Mouse (Mus musculus): Measurements from ENCODE around the gene Fam69a. TPM values are rescaled to one million over a fixed set of nuclear protein-coding genes. Genes with fewer than 3 reads are reported as not detected.
"Not testable (repeated sequence)": the region's sequence is repeated elsewhere in the genome, so short reads cannot be mapped to it uniquely, and the experiment has no call there.

The Fam69a gene
- total RNA-seq, 2 experiments from 2014 or later, result 11.7 to 12.5 TPM

DNA sequence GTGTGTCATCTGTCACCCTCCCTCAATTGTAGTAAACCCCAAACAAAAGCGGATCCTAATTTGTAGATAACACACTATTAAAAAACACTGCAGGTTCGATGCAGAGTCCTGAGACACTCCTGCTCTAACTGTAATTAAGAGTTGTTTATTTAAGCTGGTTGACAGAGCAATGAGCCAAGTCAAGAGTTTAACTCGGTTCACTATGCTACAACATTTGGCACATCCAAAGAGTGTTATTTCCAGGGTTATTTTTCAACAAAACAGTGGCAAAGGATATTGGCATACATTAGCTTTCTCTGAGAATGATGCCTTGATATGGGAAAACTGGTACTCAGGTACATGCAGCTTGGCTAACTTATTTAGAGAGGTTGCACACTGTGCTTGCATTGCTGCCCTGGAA, 4.9 kb downstream of the Fam69a start:
- DNase-seq, result no peak

- DNase-seq, result no peak
Observed at GRCm38 (mm10) chr5:107979901-107980300, 7.0 kb downstream of the Fam69a start.

DNA sequence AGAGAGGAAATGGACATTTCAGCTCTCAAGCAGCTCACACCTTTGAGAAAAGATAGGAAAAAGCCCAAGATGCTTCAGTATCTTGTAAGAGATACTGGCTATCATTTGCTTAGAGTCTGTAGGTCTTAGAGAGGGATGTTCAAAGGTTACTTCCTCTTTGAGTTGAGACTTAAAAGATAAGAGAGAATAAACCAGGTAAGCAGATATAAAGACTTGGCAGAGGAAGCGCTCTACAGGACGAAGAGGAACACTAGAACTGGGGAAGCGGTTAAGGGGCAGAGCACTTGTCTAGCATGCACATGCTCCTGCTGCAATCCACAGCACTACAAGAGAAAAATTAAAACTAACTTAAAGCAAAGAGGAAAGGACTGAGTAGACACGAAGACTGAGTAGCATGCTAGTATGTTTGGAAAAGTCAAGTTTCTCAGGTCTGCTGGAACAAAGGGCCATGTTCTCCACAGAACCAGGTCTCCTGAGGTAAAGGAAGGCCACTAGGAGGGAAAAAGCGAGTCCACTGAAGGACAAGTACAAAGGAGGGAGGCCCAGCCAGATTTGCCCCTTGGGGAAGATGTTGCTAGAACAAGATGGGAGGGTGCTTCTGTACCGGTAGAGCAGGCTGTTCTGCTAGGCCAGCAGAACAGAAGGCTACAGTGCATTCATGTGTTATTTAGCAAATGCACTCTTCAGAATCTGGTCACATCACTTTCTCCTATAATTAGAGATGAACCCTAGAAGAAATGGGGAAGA, 8.4 kb downstream of the Fam69a start:
- no peak for DNase-seq

DNA sequence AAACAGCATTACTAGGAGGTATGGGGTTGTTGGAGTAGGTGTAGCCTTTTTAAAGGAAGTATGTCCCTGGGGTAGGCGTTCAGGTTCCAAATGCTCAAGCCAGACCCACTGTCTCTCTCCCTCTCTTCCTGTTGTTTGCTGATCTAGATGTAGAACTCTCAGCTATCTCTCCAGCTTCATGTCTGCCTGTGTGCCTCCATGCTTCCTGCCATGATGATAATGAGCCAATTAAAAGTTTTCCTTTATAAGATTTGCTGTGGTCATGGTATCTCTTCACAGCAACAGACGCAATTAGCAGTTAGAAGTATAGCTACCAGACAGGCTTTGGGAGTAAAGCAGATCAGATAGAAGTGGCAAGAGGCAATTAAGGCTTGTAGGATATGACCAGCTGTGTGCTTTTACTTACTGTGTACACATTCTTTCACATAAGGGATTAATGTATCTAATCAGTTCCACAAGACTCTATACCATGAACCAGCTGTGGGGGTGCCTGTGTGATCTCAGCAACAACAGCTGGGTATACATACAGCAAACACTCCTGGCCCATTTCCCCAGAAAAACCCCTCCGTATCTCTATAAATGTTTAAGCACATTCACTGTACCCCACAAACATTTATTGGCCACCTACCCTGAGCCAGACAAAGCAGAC, 9.1 kb downstream of the Fam69a start:
- DNase-seq, result no peak

GRCm38 (mm10) chr5:107973310-107973709, 13.6 kb downstream of the Fam69a start:
- DNase-seq, result no peak

GRCm38 (mm10) chr5:107972444-107973272, 14.2 kb downstream of the Fam69a start:
- DNase-seq, result no peak

DNA sequence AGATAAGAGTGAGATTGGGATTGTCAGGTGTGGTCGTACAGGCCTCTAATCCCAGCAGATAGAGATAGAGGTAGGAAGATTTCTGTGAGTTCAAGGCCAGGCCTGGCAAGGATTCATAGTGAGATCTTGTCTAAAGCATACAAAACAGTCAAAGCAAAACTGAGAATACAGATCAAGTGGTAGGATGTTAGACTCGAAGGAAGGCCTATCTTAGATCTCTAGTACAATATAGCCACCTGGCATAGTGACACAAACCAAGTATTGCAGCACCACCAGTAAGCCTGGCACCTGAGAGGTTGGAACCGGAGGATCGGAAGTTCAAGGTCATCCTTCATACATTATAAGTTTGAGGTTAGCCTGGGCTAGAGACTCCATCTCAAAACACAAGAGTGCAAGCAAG, 15.8 kb downstream of the Fam69a start:
- DNase-seq, result no peak

GRCm38 (mm10) chr5:107969818-107970217, 17.1 kb downstream of the Fam69a start:
- DNase-seq, result not testable (repeated sequence)

DNA sequence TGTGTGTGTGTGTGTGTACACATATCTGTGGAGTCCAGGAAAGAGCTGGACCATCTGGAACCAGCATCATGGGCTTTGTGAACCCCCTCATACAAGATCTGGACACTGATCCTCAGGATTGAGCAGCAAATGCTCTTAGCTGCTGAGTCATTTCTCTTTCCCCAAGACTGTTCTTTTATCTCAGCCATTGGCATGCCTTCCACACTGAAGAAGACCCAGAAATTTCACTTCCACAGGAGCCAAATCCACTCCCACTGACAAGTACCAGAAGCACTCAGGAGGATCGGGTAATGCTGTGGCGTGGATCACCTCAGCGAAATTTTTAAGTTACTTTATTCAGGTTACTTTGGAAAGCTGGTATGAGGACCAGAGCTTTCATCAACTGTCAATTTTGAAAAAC, 18.8 kb downstream of the Fam69a start:
- no peak for DNase-seq

DNA sequence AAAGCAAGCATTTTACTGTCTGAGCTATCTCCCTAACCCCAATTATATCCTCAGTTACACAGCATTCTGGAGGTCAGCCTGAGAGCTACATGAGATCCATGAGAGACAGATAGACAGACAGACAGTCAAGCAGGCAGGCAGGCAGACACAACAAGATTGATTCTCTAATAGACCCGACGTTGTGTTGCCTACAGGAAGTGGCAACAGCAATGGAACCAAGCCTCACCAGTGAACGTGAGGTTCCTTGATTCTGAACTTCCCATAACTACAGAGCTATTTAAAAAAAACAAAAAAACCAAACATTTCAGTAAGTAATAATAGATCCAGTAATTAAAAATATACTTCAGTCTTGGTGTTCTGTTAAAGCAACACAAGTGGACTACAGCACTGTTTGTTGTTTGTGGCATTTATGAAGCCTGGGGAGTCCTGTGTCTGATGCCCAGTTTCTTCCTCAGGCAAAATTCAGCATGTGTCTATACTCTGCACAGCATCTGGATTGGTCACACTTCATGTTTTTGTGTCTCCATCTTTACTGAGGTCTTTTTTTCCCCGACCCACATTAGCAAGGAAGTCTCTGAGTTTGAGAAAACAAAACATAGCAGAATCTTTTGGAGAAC, 19.9 kb downstream of the Fam69a start:
- DNase-seq, result no peak

- DNase-seq, result no peak
Observed at GRCm38 (mm10) chr5:107966156-107966555, 20.7 kb downstream of the Fam69a start.

DNA sequence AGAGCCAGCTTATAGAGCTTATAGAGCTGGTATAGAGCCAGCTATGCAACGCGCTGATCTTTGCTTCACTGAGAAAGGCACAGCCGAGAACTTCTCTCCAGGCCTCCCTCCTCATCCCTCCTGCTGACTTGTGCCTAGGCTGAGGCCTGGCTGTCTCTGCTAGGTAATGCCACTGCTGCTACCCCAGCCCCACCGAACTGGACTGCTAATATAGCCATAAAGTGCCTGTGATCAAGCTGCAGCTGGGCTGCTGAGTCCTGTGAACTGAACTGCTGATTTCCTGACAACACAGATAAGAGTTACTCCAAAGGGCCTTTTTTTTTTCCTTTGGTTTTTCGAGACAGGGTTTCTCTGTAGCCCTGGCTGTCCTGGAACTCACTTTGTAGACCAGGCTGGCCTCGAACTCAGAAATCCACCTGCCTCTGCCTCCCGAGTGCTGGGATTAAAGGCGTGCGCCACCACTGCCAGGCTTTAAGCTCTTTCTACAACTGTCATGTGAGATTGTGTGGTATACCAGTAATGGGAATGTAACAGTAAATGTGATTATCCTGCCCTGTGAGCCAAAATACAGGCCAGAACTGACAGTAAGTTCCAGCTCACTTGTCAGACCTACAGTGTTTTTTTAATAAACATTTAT, 21.4 kb downstream of the Fam69a start:
- DNase-seq, result no peak

GRCm38 (mm10) chr5:107964031-107964758, 22.7 kb downstream of the Fam69a start:
- no peak for DNase-seq

DNA sequence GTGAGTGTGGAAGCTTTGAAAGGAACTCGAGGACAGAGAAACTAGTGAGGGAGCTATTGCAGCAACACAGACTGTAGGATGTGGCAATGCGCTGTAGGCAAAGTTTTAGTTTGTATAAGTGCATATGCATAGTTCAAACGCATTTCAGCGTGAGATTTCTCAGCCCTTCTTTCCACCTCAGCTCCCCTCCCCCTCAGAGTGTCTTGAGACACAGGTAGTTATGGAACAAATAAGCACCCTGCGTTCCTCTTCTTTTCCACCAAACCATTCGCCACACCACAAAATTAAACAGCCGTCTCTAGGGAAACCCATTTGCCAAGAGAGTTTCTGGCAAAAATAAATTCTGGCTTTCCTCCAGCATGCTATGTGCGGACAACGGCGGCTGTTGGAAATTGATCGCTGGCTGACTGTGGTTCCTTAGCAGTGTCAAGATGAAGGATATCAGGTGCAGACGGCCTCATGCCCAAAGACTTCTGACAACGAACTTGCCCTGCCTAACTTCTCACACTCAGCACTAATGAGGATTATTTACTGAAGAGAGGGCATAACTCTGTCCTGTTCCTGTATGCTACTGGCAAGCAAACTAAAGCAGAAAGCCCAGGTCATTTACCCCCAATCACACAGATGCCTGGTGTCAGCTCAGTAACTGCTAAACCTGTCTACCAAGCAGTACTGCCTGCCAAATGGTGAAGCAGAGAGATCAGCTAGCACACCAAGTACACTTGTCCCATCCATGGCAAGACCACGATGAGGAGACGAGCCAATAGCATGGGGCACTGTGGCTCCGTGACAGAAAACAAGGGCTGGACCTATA, 25.2 kb downstream of the Fam69a start:
- DNase-seq, result peak; percentile 68 to 74

DNA sequence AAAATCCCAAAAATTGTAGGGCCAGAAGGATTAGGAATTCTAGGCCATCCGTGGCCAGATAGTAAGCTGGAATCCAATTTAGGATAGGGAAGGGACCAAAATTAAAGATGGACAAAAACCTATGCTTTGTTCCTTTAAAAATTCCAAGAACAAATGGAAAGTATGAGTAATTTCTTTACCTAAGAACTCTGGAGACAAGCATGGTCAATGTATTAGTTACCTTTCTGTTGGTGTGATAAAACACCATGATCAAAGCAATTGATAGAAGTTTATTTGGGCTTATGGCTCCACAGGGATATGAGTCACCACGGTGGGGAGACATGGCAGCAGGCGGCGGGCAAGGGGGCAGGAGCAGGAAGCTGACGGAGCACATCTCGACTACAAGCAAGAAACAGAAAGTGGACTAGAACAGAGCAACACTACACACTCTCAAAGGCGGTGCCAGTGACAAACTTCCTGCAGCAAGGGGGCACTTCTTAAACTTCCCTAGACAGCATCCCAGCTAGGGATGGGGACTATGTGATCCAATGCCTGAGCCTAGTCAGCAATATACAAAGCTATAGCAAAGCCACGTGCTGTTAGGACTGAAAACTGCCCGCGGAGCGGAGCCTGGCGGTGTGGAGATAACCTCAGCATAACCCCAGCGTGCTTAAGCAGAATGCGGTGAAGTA, 26.2 kb downstream of the Fam69a start:
- DNase-seq, result peak; percentile 40 to 64

DNA sequence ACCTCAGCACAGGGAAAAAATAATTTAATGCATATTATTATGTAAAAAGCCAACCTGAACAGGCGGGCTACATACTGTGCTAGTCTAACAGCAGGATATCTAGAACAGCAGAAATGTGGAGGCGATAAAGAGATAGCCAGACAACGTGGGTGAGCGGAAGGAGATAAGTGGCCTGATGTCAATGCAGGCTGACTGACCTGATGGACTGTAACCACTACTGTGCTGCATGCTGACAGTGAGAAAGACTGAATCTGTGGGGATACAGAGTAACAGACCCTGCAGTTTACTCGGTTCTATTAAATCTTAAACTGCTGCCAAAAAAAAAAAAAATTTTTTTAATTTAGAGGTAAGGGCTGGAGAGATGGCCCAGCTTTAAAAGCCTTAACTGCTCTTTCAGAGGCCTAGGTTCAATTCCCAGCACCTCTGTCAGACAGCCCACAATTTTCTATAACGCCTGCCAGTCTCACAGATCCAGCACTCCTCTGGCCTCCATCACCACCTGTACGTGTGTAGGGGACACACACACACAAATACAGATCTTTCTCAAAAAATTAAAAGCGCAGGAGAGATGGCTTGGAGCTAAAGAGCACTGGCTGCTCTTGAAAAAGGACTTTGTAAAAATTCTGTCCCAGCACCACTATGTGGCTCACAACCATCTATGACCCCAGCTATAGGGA, 27.1 kb downstream of the Fam69a start:
- no peak for DNase-seq

DNA sequence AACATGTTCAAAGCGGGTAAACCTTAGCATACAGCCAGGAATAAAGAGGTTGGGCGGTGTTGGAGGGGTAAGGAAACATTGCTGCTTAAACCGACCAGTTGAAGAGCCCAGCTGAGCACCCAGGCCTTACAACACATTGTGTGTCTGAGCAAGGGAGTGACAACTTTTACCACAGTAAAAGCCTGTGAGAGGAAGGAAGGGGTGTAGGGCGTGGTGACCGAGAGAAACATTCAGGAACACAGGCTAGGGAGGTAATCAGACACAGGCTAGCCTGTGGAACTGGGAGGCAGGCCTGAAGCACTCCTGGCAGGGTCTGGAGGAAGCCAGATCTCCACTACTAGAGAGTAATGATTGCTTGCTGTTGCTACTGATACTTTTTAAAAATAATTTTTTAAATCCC, 36.2 kb downstream of the Fam69a start:
- peak in 1 of 2 experiments; percentile 34 for DNase-seq

DNA sequence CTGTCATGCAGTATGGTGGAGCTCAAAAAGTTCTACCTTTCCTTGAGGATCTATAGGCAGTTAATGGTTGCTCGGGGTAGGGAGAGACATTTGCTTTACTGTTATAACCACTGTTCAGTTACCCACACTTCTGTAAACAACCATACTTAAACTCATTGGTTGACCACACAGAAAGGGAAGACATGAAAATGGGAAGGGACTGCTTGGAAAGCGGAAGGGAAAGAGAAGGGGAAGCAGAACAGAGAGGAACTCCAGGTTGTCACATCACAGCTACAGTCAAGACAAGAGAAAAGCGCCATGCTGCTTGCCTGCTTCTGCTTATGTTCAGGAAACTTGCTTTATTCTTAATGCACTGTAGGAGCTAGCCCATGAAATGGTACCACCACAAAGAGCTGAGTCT, 37.3 kb downstream of the Fam69a start:
- peak in 1 of 2 experiments; percentile 37 for DNase-seq

DNA sequence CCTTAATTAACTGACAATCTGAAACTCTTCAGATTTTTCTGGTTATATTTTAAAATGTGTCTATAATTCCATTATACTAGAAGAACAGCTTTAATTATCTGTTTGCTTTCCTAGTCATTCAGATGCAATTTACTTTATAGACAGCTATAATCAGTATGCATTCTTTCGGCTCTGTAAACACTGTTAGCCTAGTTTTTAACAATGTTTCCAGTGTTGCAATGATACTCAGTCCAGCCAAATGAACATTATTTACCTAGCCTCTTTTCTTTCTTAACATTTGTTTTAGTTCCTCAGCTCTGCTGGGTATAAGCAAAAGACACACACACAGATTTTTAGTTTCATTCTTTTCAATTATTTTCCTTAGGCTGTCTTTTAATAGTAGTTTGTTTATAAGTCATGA, 38.0 kb downstream of the Fam69a start:
- DNase-seq, result no peak
